Mouse (Mus musculus) testis, adult 2 months (tissue): ENCODE results near the gene Bspry.

Experiments used
- CTCF ChIP-seq: fragments of 200-500 bp; IDR thresholded peaks from 2 replicates; pipeline ENCODE4 v1.5.1; 2012; ENCODE audit warnings: low read depth, mild to moderate bottlenecking, inconsistent platforms, low read length, moderate library complexity; ENCODE audit not compliant: control insufficient read depth, insufficient read depth, insufficient replicate concordance
- POLR2A ChIP-seq: fragments of 200-500 bp; IDR thresholded peaks from 2 replicates; pipeline ENCODE4 v1.6.1; 2012; ENCODE audit warnings: low read depth, mild to moderate bottlenecking, inconsistent platforms, low read length, moderate library complexity; ENCODE audit not compliant: control insufficient read depth

GRCm38 (mm10) chr4:62518416-62519121 is 38.7 kb downstream of the Bspry start:
- TF ChIP-seq CTCF (no peak), POLR2A (no peak)
